ENCODE assay signal across 24 mouse cellular contexts in genomic region chr8:128339521-128339920, GRCm38 (mm10). TPM values are rescaled to one million over a fixed set of nuclear protein-coding genes. Genes with fewer than 3 reads are reported as not detected.
A peak's percentile ranks its signal among the peaks of the same experiment; 100 is the strongest.
DNase-seq lines count a peak whose midpoint lies in the region; ATAC-seq and TF ChIP-seq lines count a peak whose summit lies in the region.
"Had no signal": no experiment of that assay in that cellular context is flagged by ENCODE, and none has a peak within 500 bp of the region (broad histone marks: within the 10 kb centered on the region; RNA-seq: fewer than 3 reads in every experiment).

No protein-coding gene starts in this region.

- no peaks in the 10 kb centered on the region for H3K79me2 ChIP-seq in liver, adult 2 months (ENCODE audit: control insufficient read depth, insufficient read depth, low read length)

- no peak overlapping the region for H3K9ac ChIP-seq in heart, embryonic 13.5 days
- H3K9ac ChIP-seq in heart, embryonic 16.5 days (ENCODE audit: low read length) = no peak overlapping the region
- H3K9ac ChIP-seq in liver, adult 2 months (ENCODE audit: low read depth, low read length) = peak overlapping the region; percentile 32; the same call in 1 of the 2 replicates
- no peak overlapping the region for H3K9ac ChIP-seq in liver, embryonic 12.5 days
- H3K9ac ChIP-seq: forebrain, embryonic 13.5 days; hindbrain, embryonic 13.5 days; intestine, embryonic 15.5 days had no signal

- H3K4me2 ChIP-seq in heart, embryonic 13.5 days = no peak overlapping the region; the same call in 1 of the 2 replicates
- no peak overlapping the region for H3K4me2 ChIP-seq in heart, embryonic 16.5 days (ENCODE audit: low read depth, low read length)
- H3K4me2 ChIP-seq in liver, embryonic 12.5 days = no peak overlapping the region
- H3K4me2 ChIP-seq: forebrain, embryonic 13.5 days; hindbrain, embryonic 13.5 days; intestine, embryonic 15.5 days had no signal

- peaks cover 6% of the 10 kb centered on the region; the same call in 1 of the 2 replicates for H3K4me1 ChIP-seq in heart, embryonic 10.5 days
- peaks cover 22% of the 10 kb centered on the region for H3K4me1 ChIP-seq in heart, embryonic 13.5 days
- H3K4me1 ChIP-seq in heart, embryonic 16.5 days (ENCODE audit: control insufficient read depth, insufficient read depth, low read length) = peaks cover 15% of the 10 kb centered on the region
- peaks cover 20% of the 10 kb centered on the region for H3K4me1 ChIP-seq in liver, adult 2 months (ENCODE audit: control insufficient read depth, insufficient read depth, low read length)
- no peaks in the 10 kb centered on the region for H3K4me1 ChIP-seq in liver, embryonic 12.5 days
- H3K4me1 ChIP-seq: forebrain, embryonic 10.5 days; hindbrain, embryonic 10.5 days; hindbrain, embryonic 13.5 days; intestine, embryonic 15.5 days had no signal

- intact Hi-C loops in heart, postnatal 14 days (cut with DNase I) = no loop called here

- WGBS in heart, embryonic 10.5 days = 51% methylated on average over 3 of the region's 3 CpGs
- 27% methylated on average over 3 of the region's 3 CpGs for WGBS in heart, embryonic 13.5 days
- WGBS in heart, embryonic 16.5 days = 34% methylated on average over 3 of the region's 3 CpGs
- WGBS in liver, adult 2 months = 24% methylated on average over 3 of the region's 3 CpGs
- 55% methylated on average over 3 of the region's 3 CpGs for WGBS in liver, embryonic 12.5 days (ENCODE audit: insufficient replicate concordance)

- TF ChIP-seq POLR2A in liver, adult 2 months (IDR thresholded peaks at IDR 0.05; ENCODE audit: extremely low read depth, insufficient read depth, low read length) = no peak

- TF ChIP-seq CTCF in liver, adult 2 months (IDR thresholded peaks at IDR 0.05; ENCODE audit: low read depth, low read length) = no peak

- H3K4me3 ChIP-seq in heart, embryonic 10.5 days = no peak overlapping the region
- H3K4me3 ChIP-seq in heart, embryonic 13.5 days = no peak overlapping the region
- H3K4me3 ChIP-seq in heart, embryonic 16.5 days (ENCODE audit: low read length) = no peak overlapping the region
- H3K4me3 ChIP-seq in liver, adult 2 months (ENCODE audit: insufficient read depth, low read depth, low read length) = no peak overlapping the region
- no peak overlapping the region for H3K4me3 ChIP-seq in liver, embryonic 12.5 days
- H3K4me3 ChIP-seq: forebrain, embryonic 10.5 days; forebrain, embryonic 13.5 days; hindbrain, embryonic 10.5 days; hindbrain, embryonic 13.5 days; intestine, embryonic 15.5 days had no signal

- ATAC-seq in heart, embryonic 13.5 days (ENCODE audit: extremely low read depth, insufficient number of reproducible peaks, low FRiP score, low TSS enrichment) = no peak
- ATAC-seq in heart, embryonic 16.5 days (replicated peaks; ENCODE audit: extremely low read depth, insufficient read depth, low FRiP score) = peak; percentile 41
- no peak for ATAC-seq in liver, embryonic 12.5 days
- ATAC-seq: activated CD4-positive, CD25-positive, alpha-beta regulatory T cell, adult 4 months; forebrain, embryonic 13.5 days; forebrain, embryonic 16.5 days; hindbrain, embryonic 16.5 days; intestine, embryonic 15.5 days had no signal

- H3K9me3 ChIP-seq in heart, embryonic 10.5 days = no peaks in the 10 kb centered on the region
- H3K9me3 ChIP-seq in heart, embryonic 13.5 days = no peaks in the 10 kb centered on the region
- no peaks in the 10 kb centered on the region for H3K9me3 ChIP-seq in heart, embryonic 16.5 days (replicated peaks; ENCODE audit: control insufficient read depth, low read length)
- no peaks in the 10 kb centered on the region for H3K9me3 ChIP-seq in liver, embryonic 12.5 days (replicated peaks)
- H3K9me3 ChIP-seq: forebrain, embryonic 10.5 days; forebrain, embryonic 13.5 days; hindbrain, embryonic 10.5 days; hindbrain, embryonic 13.5 days; intestine, embryonic 15.5 days had no signal

- no peaks in the 10 kb centered on the region for H3K27me3 ChIP-seq in heart, embryonic 10.5 days (ENCODE audit: insufficient read depth, poor library complexity, severe bottlenecking)
- no peaks in the 10 kb centered on the region for H3K27me3 ChIP-seq in heart, embryonic 13.5 days (replicated peaks)
- no peaks in the 10 kb centered on the region for H3K27me3 ChIP-seq in heart, embryonic 16.5 days (ENCODE audit: control insufficient read depth, insufficient read depth, low read length)
- no peaks in the 10 kb centered on the region for H3K27me3 ChIP-seq in liver, adult 2 months (ENCODE audit: control insufficient read depth, insufficient read depth, low read length)
- H3K27me3 ChIP-seq in liver, embryonic 12.5 days (replicated peaks) = no peaks in the 10 kb centered on the region
- H3K27me3 ChIP-seq: forebrain, embryonic 13.5 days; hindbrain, embryonic 13.5 days; intestine, embryonic 15.5 days had no signal

- no peaks in the 10 kb centered on the region for H3K36me3 ChIP-seq in heart, embryonic 10.5 days
- no peaks in the 10 kb centered on the region for H3K36me3 ChIP-seq in heart, embryonic 13.5 days
- no peaks in the 10 kb centered on the region for H3K36me3 ChIP-seq in heart, embryonic 16.5 days (ENCODE audit: control insufficient read depth, insufficient read depth)
- H3K36me3 ChIP-seq in liver, adult 2 months (ENCODE audit: control insufficient read depth, insufficient read depth, low read length) = no peaks in the 10 kb centered on the region
- no peaks in the 10 kb centered on the region for H3K36me3 ChIP-seq in liver, embryonic 12.5 days
- H3K36me3 ChIP-seq: forebrain, embryonic 10.5 days; hindbrain, embryonic 10.5 days; hindbrain, embryonic 13.5 days; intestine, embryonic 15.5 days had no signal

- H3K27ac ChIP-seq in heart, embryonic 10.5 days = peak overlapping the region; percentile 63
- H3K27ac ChIP-seq in heart, embryonic 13.5 days (replicated peaks) = peak overlapping the region; percentile 76
- peak overlapping the region; percentile 69 for H3K27ac ChIP-seq in heart, embryonic 16.5 days (ENCODE audit: low read length)
- peak overlapping the region; percentile 99 for H3K27ac ChIP-seq in liver, adult 2 months (replicated peaks; ENCODE audit: insufficient read depth, low read depth, low read length)
- no peak overlapping the region for H3K27ac ChIP-seq in liver, embryonic 12.5 days
- H3K27ac ChIP-seq: forebrain, embryonic 10.5 days; forebrain, embryonic 13.5 days; hindbrain, embryonic 10.5 days; hindbrain, embryonic 13.5 days; intestine, embryonic 15.5 days had no signal

- no peak for DNase-seq in heart, embryonic 10.5 days (ENCODE audit: low spot score)
- DNase-seq in heart, postnatal 4 days = no peak
- DNase-seq in heart, adult 18-20 months = no peak
- DNase-seq in heart, postnatal 14 days = no peak
- peak; percentile 91 for DNase-seq in liver, adult 2 months (ENCODE audit: extremely low read depth, low read depth, low spot score)
- DNase-seq: adrenal gland, adult 8-10 months; adrenal gland, postnatal 25 days; cerebellum, adult 18-20 months; cerebellum, adult 9-10 months; cerebellum, postnatal 14 days; gastrocnemius, postnatal 10 days; heart, adult 11 months; kidney, adult 11 months had no signal

RNA-seq across cellular contexts. Expression of gene Nrp1, which starts 18.9 kb away (rescaled TPM):
- 107 and 120 TPM in 2 replicates for polyA plus RNA-seq in heart, embryonic 10.5 days (2016; fragmentation: Nextera tagmentation; extraction: Ambion mirVana)
- total RNA-seq in heart, postnatal 4 days (2021) = 100 to 1,000 TPM; 153 to 156 TPM
- polyA plus RNA-seq in heart, embryonic 13.5 days (2015; fragmentation: Nextera tagmentation; extraction: Ambion mirVana) = 120 and 121 TPM in 2 replicates
- 100 to 1,000 TPM in 1 of 2 experiments, 10 to 100 TPM in 1; 88.3 to 107 TPM for total RNA-seq in heart, adult 18-20 months (2021)
- polyA plus RNA-seq in heart, embryonic 16.5 days (2015; fragmentation: Nextera tagmentation; extraction: Ambion mirVana) = 159 and 160 TPM in 2 replicates
- total RNA-seq in heart, postnatal 14 days (2021) = 100 to 1,000 TPM; 128 to 131 TPM
- total RNA-seq in liver, adult 2 months (2014; rRNA removed) = 39.5 and 54.1 TPM in 2 replicates
- polyA plus RNA-seq in liver, adult 2 months (2012; rRNA removed) = 16.5 and 22.2 TPM in 2 replicates
- polyA plus RNA-seq in liver, embryonic 12.5 days (2016; fragmentation: Nextera tagmentation; extraction: Ambion mirVana) = 32.0 and 32.8 TPM in 2 replicates
